Comparison of ENCODE assay signal across 16 mouse cellular contexts in the genomic region with DNA sequence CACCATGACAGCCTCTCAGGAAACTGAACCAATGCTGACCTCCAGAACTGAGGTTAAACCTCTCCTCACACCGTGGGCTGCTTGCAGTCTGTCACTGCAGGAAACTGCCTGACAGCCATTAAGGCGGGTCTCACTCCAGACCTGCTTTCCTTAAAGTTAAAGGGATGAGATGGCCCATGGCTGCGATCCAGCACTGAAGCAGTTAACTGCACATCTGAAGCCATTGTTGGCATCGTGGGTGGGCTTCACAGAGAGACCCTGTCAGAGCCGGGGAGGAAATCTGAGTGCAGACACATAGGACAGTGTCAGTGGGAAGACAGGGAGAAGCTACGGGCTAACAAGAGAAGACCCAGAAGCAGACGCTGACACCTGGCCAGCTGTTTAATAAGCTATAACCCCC.
DNase-seq lines count a peak whose midpoint lies in the region; ATAC-seq and TF ChIP-seq lines count a peak whose summit lies in the region.
"Had no signal": no experiment of that assay in that cellular context is flagged by ENCODE, and none has a peak within 500 bp of the region (broad histone marks: within the 10 kb centered on the region; RNA-seq: fewer than 3 reads in every experiment).

No protein-coding gene starts in this region.

- WGBS in hindbrain, embryonic 12.5 days, result 21% methylated on average over 7 of the region's 7 CpGs

- no peak overlapping the region for H3K4me3 ChIP-seq in layer of hippocampus, adult 2 months
- H3K4me3 ChIP-seq in hindbrain, embryonic 12.5 days, result no peak overlapping the region

- H3K27me3 ChIP-seq in hindbrain, embryonic 12.5 days, result no peaks in the 10 kb centered on the region

- H3K9me3 ChIP-seq in hindbrain, embryonic 12.5 days (replicated peaks), result no peaks in the 10 kb centered on the region
- H3K9me3 ChIP-seq: G1E had no signal

- no peak for TF ChIP-seq CTCF in layer of hippocampus, adult 2 months (conservative IDR thresholded peaks at IDR 0.05)

- H3K27ac ChIP-seq in layer of hippocampus, adult 2 months, result peak overlapping the region; percentile 55; the same call in 1 of the 2 replicates
- no peak overlapping the region for H3K27ac ChIP-seq in hindbrain, embryonic 12.5 days

- H3K9ac ChIP-seq in hindbrain, embryonic 12.5 days, result 0 out of 2 replicates have a peak overlapping the region, but pooled peaks have one; percentile 20

- no peak for ATAC-seq in hindbrain, embryonic 12.5 days (ENCODE audit: low FRiP score)
- no peak for ATAC-seq in erythroblast, adult 5-6 weeks (replicated peaks; ENCODE audit: low FRiP score, poor library complexity, severe bottlenecking)

- H3K4me1 ChIP-seq in hindbrain, embryonic 12.5 days, result peaks cover 14% of the 10 kb centered on the region

- H3K36me3 ChIP-seq in hindbrain, embryonic 12.5 days, result no peaks in the 10 kb centered on the region
- H3K36me3 ChIP-seq: G1E had no signal

- DNase-seq in layer of hippocampus, adult 2 months (ENCODE audit: low spot score in 2 of 2), result no peak
- DNase-seq in layer of hippocampus, adult 11-12 months (ENCODE audit: low spot score), result no peak
- peak; percentile 50 for DNase-seq in embryo, embryonic 10.5 days (ENCODE audit: low spot score)
- DNase-seq in neural tube, embryonic 10.5 days (ENCODE audit: extremely low spot score, low spot score), result peak; percentile 42
- no peak for DNase-seq in right cerebral cortex, postnatal 14 days
- DNase-seq in thymus, adult 18-20 months, result no peak
- DNase-seq: adrenal gland, postnatal 36 days; heart, postnatal 4 days; kidney, adult 2 months; right cerebral cortex, postnatal 4 days; thymus, postnatal 25 days had no signal

- no peak overlapping the region for H3K4me2 ChIP-seq in hindbrain, embryonic 12.5 days (replicated peaks)
- H3K4me2 ChIP-seq: heart, embryonic 11.5 days; liver, embryonic 11.5 days had no signal

Comparison
In these comparisons a context has a peak if more than half of its experiments do, and no peak if none do; other contexts are left out.
1. DNase-seq: peak in embryo, embryonic 10.5 days (single experiment) and neural tube, embryonic 10.5 days (single experiment); none in layer of hippocampus, adult 2 months (0 of 2), layer of hippocampus, adult 11-12 months (single experiment), right cerebral cortex, postnatal 14 days (single experiment) and thymus, adult 18-20 months (0 of 2).